Mouse (Mus musculus) adrenal gland, postnatal 25 days (tissue): Measurements from ENCODE around the gene Atp5l. TPM values are rescaled to one million over a fixed set of nuclear protein-coding genes. Genes with fewer than 3 reads are reported as not detected.

ENCODE experiments used
- total RNA-seq: library from RNA; stranded (reverse); gene quantifications from 2 replicates; pipeline ENCODE4 v1.2.3, GENCODE M21; 2021

Atp5l gene
- total RNA-seq, 1 experiment from 2014 or later: 529 TPM

Other genes starting within 250 kb of the Atp5l start
- gene Treh, start 247.5 kb downstream of the Atp5l start, total RNA-seq: not detected in 2 replicates
- 33.7 and 36.9 TPM in 2 replicates for gene Phldb1, start 185.5 kb downstream of the Atp5l start, total RNA-seq
- 148 and 170 TPM in 2 replicates for gene Arcn1, start 152.9 kb downstream of the Atp5l start, total RNA-seq
- 71.7 and 97.0 TPM in 2 replicates for gene Ift46, start 152.8 kb downstream of the Atp5l start, total RNA-seq
- 6.1 and 8.6 TPM in 2 replicates for gene Tmem25, start 121.4 kb downstream of the Atp5l start, total RNA-seq
- gene Ttc36, start 117.7 kb downstream of the Atp5l start, total RNA-seq: 3.4 and 10.5 TPM in 2 replicates
- gene Kmt2a, start 39.4 kb downstream of the Atp5l start, total RNA-seq: 31.5 and 47.5 TPM in 2 replicates
- 71.9 and 105 TPM in 2 replicates for gene Ube4a, start 44.9 kb upstream of the Atp5l start, total RNA-seq
- gene Cd3g, start 59.7 kb upstream of the Atp5l start, total RNA-seq: 0.52 TPM in 1 of 2 replicates, not detected in the other
- gene Cd3d, start 61.0 kb upstream of the Atp5l start, total RNA-seq: not detected in 2 replicates
- 0.46 TPM in 1 of 2 replicates, not detected in the other for gene Cd3e, start 88.9 kb upstream of the Atp5l start, total RNA-seq
- gene Mpzl2, start 119.1 kb upstream of the Atp5l start, total RNA-seq: 5.7 and 7.4 TPM in 2 replicates
- gene Mpzl3, start 134.4 kb upstream of the Atp5l start, total RNA-seq: 6.0 and 6.8 TPM in 2 replicates
- gene Jaml, start 158.4 kb upstream of the Atp5l start, total RNA-seq: 1.1 and 2.6 TPM in 2 replicates
- gene Scn2b, start 197.0 kb upstream of the Atp5l start, total RNA-seq: 9.4 and 11.0 TPM in 2 replicates
- 0.24 and 0.49 TPM in 2 replicates for gene Scn4b, start 217.7 kb upstream of the Atp5l start, total RNA-seq